Mouse (Mus musculus) embryonic fibroblast, embryonic 13.5 days (primary cell): ENCODE results near the gene 1110032A03Rik. TPM values are rescaled to one million over a fixed set of nuclear protein-coding genes. Genes with fewer than 3 reads are reported as not detected.
A peak's percentile ranks its signal among the peaks of the same experiment; 100 is the strongest.

Source experiments
- H3K27ac ChIP-seq: 2 replicates; pipeline ENCODE4 v1.5.1; 2012; ENCODE audit warnings: low read length, control low read depth, inconsistent platforms; ENCODE audit not compliant: insufficient read depth
- H3K4me1 ChIP-seq: 2 replicates; pipeline ENCODE4 v1.6.1; 2011; ENCODE audit warnings: low read length; ENCODE audit not compliant: control insufficient read depth, insufficient read depth
- H3K4me3 ChIP-seq: 2 replicates; pipeline ENCODE4 v1.5.1; 2011; ENCODE audit warnings: mild to moderate bottlenecking, control low read depth, low read length; ENCODE audit not compliant: insufficient read depth
- CTCF ChIP-seq: IDR thresholded peaks from 2 replicates; pipeline ENCODE4 v1.5.1; 2011; ENCODE audit warnings: mild to moderate bottlenecking, control low read depth, low read length, moderate library complexity, borderline replicate concordance; ENCODE audit not compliant: insufficient read depth
- POLR2A ChIP-seq: IDR thresholded peaks from 2 replicates; pipeline ENCODE4 v1.6.1; 2011; ENCODE audit warnings: low read depth, mild to moderate bottlenecking, control low read depth, low read length, moderate library complexity
- polyA plus RNA-seq: library from polyadenylated mRNA; stranded (reverse); fragments of >200 nt; gene quantifications from 2 replicates; pipeline ENCODE4 v1.2.4, GENCODE M21; 2011; ENCODE audit warnings: low read depth; ENCODE audit not compliant: missing spikeins, insufficient read length

The 1110032A03Rik gene
- 21.3 and 27.1 TPM in 2 replicates for polyA plus RNA-seq

DNA sequence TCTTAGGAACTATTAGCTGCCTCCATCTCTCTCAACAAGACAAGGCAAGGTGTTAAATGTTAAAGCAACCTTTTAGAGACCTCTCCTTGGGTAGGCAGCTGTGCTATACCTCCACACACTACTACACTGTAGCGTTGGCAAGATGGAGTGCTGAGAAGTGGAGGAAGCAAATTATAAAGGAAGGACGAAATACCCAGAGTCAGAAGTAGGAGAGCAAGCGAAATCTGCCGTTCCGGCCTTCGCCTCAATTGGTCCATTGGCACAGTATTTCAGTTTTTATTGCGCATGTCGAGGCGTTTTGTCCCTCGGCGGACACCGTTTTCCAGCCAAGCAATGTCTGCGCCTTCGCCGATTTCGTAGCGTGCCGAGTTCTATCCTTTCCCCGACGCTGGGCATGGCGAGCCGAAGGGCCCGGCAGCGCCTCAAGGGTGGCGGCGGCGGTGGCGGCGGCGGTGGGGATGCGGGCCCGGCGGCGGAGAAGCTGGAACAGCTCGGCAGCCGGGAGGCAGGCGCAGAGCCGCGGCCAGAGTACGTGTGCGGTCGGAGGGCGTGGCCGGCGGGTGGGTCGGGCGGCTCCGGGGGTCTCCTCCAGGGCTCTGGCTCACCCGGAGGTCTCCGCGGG, at the start of gene 1110032A03Rik, which contains the start of gene Alg9:
Gene 1110032A03Rik, minus strand, starts transcription at position 530 of the 622 bp plus-strand sequence.
Gene Alg9, plus strand, starts transcription at position 29 of the 622 bp plus-strand sequence.
- Histone ChIP-seq H3K4me3 (peak within 1 kb of the TSS; percentile 66), H3K4me1 (peaks cover 8% of the 10 kb centered on the region), H3K27ac (peak within 1 kb of the TSS; percentile 41; the same call in 1 of the 2 replicates)
- TF ChIP-seq CTCF (no peak), POLR2A (peak; percentile 82)

DNA sequence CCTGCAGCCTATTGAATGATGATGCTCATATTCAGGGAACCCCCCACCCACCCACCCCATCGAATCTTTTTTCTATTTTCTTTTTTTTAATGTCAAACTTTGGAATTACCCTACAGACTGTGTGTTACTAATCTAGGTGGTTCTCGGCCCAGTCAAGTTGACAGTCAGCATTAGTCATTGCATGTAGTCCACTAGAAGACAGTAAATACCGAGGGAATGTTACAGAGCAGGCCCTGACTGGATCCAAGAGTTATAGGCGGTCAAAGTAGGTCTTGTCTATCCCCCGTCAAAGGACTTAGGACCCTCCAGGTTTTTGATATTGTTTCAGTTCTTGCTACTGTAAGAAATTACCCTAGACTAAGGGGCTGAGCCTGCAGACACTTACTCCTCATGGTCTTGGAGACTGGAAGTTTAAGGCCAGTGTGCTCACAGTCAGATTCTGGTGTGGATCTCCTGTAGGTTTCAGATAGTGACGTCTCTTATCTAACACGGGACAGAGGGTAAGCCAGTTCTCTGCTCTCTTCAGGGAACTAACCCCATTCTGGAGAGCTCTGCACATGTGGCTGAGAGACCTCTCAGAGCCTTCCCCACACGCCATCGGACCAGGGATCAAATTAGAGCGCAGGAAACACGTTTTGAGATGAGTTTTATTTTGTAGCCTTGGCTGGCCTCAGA, 48.6 kb upstream of the 1110032A03Rik start:
- TF ChIP-seq CTCF, result no peak
- no peak for TF ChIP-seq POLR2A
- no peak overlapping the region for H3K27ac ChIP-seq
- no peaks in the 10 kb centered on the region for H3K4me1 ChIP-seq
- no peak overlapping the region for H3K4me3 ChIP-seq

DNA sequence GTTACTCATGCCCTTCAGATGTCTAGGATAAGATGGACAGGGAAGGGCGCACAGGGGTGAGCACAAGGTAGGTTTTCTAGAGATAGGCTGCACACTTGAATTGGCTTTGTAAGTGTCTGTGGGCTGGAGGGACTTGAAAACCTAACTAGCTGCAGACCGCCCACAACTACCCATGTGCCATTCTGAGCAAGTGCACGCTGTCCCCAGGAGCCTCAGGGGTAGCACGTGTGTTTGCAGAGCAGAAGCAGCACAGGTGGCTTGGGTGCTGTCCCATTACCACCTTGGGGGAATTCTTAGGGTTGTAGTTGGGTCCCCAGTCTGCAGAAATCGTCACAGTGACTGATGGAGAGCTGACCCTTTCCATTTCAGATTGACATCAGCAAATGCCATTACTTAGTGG, 46.9 kb upstream of the 1110032A03Rik start:
- H3K4me3 ChIP-seq, result no peak overlapping the region
- TF ChIP-seq CTCF, result no peak
- TF ChIP-seq POLR2A, result no peak
- H3K4me1 ChIP-seq, result no peaks in the 10 kb centered on the region
- no peak overlapping the region for H3K27ac ChIP-seq

DNA sequence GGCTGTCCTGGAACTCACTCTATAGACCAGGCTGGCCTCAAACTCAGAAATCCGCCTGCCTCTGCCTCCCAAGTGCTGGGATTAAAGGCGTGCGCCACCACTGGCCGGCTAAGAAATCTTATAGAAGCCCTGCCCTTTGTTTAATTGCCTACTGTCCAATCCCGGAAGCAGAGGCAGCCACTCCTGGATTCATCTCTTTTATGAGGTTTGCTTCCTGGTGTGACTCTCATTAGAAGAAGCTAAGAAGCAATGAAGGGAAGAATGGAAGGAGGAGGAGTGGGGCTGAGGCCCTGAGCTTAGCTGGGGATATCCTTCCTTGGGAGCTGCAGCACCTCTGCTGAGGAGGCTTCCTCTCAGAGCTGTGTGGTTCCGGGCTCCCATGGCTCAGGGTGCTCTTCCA, 46.3 kb upstream of the 1110032A03Rik start:
- Histone ChIP-seq H3K4me1 (no peaks in the 10 kb centered on the region), H3K27ac (no peak overlapping the region), H3K4me3 (no peak overlapping the region)
- TF ChIP-seq CTCF, result no peak
- no peak for TF ChIP-seq POLR2A

DNA sequence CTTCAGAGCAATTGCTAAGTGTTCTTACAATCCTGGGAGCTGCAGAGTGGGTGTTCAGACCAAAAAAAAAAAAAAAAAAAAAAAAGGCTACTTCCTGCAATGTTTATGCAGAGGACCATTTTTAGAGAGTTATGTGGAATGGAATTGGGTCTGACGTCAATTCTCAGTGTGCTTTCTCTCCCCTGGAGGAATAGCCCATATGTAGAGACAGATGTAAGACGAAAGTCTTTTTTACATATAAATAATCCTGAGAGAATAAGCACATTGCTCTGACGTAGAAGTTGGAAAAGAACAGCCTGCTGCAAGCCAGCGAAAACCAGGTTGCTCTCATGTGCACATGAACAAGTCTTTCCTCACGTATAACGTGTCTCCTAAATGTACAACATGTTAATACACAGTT, 44.4 kb upstream of the 1110032A03Rik start:
- Histone ChIP-seq H3K4me1 (no peaks in the 10 kb centered on the region), H3K4me3 (no peak overlapping the region), H3K27ac (no peak overlapping the region)
- no peak for TF ChIP-seq CTCF
- TF ChIP-seq POLR2A, result no peak

DNA sequence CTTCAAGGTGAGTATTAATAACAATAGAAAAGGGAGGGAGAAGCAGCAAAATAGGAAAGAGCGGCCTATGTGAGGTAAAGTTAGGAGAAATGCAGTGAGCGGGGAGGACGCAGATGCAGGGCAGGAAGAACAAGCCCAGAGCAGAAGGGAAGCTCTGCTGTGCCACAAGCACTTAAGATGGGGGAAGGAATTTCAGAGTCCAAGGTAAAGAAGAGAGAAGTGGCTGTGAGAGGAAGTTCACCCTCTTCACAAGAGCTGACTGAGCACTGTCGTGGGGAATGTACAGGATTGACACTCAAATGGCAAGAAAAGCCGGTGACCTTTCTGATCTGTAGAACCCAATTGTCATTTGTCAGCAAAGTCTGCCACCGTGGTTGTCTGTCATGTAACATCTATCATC, 42.7 kb upstream of the 1110032A03Rik start:
- H3K4me3 ChIP-seq, result no peak overlapping the region
- H3K4me1 ChIP-seq, result no peaks in the 10 kb centered on the region
- no peak overlapping the region for H3K27ac ChIP-seq
- TF ChIP-seq CTCF, result no peak
- TF ChIP-seq POLR2A, result no peak

DNA sequence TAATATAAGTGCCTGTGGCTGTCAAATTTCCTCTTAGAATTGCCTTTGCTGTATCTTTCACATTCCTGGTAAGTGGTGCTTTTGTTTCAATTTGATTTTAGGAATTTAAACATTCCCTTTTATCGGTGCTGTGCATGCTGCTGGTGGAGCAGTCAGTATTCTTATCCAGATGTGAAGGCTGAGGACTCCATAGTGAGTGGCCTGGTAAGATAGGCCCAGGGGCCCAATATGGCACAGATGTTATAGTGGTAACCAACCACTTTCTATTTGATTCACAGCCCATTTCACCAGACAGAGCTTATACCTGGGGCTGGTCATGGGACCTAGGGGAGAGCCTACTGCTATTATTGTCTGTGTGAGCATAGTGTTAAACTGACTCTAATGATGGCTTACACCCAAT, 41.2 kb upstream of the 1110032A03Rik start:
- Histone ChIP-seq H3K27ac (no peak overlapping the region), H3K4me1 (no peaks in the 10 kb centered on the region), H3K4me3 (no peak overlapping the region)
- TF ChIP-seq CTCF, result no peak
- no peak for TF ChIP-seq POLR2A

DNA sequence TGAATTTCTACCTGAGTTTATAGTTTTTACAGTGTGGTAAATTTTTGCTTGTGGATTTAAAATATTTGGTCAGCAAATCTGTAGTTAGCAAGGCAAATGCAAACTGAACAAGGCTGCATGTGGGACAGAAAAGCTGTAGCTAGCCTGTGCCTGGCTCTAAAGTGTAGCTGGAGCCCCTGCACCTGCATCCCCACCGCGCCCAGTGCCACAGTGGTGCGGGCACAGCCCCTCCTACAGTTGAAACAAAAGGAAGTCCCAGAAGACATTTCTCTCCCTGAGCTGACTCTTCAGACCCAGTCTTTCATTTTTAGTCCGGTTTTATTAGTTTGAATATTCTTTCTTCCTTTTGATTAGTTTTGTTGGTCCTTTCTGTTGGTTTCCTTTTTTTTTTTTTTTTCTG, 40.3 kb upstream of the 1110032A03Rik start:
- TF ChIP-seq POLR2A (no peak), CTCF (no peak)
- H3K4me3 ChIP-seq, result no peak overlapping the region
- H3K27ac ChIP-seq, result no peak overlapping the region
- no peaks in the 10 kb centered on the region for H3K4me1 ChIP-seq

DNA sequence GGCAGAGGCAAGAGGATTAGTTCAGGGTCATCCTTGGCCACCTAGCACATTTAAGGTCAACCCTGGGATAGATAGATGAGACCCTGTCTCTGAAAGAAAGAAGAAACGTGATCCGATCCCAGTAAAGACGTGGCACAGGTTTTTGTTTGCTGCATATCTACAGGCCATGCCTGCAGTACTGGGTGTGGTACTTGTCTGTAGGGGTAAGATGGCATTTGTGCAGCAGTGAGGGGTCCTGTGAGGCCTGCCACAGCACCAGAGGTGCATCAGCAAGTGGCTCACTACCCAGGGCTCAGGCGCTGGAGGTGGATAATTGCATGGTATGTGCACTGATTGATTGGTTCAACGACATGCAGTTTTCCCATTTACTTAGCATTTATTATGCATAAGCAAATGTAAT, 38.5 kb upstream of the 1110032A03Rik start:
- H3K4me3 ChIP-seq, result no peak overlapping the region
- H3K27ac ChIP-seq, result no peak overlapping the region
- H3K4me1 ChIP-seq, result no peaks in the 10 kb centered on the region
- TF ChIP-seq POLR2A (no peak), CTCF (no peak)

DNA sequence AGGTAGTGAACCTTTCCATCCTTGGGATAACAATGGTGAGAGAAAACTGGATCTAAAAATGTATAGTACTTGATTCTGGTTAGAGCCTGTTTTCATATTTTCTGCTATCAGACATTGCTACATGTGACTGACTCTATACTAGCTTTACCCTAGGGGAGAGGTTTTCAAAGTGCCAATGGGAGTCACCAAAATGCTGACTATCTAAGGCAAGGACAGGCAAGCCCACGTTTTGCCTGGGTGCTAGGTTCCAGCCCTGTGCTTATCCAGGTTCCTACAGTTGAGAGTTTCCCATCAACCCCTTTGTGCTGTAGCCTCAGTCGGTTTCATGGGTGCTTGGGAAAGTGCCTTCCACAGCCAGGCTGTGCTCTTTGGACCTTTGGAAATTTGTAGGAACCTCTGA, 36.4 kb upstream of the 1110032A03Rik start:
- TF ChIP-seq CTCF (no peak), POLR2A (no peak)
- H3K4me3 ChIP-seq, result no peak overlapping the region
- no peak overlapping the region for H3K27ac ChIP-seq
- H3K4me1 ChIP-seq, result no peaks in the 10 kb centered on the region
